Mouse (Mus musculus): ENCODE data around the gene Trpm7.

The Trpm7 gene

DNA sequence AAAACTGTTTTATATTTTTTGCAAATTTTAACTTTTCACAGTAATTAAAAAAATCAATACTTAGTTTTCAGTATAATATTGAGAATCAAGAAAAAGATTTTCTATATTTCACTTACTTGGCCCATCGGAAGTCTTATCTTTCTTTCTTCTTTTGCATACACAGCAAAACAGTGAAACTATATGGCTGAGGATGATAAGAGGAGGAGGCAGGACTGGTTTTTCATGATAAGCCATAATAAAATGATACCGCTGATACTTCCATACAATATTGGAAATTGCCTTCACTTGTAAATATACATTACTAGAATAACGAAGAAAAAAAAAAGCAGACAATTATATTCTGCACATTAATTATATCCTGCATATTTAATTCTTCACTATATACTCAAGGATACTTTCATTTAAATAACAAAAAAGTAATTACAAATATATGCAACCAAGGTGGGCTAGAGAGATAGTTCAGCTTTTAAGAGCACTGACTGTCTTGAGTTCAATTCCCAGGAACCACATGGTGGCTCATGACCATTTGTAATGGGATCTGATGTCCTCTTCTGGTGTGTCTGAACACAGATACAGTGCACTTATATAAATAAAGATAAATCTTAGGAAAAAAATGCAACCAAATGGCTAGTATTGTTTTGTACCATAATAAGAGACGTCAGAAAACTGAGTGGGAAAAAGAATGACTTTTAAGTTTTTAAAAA, 59.2 kb downstream of the Trpm7 start:
- DNase-seq = no peak

DNA sequence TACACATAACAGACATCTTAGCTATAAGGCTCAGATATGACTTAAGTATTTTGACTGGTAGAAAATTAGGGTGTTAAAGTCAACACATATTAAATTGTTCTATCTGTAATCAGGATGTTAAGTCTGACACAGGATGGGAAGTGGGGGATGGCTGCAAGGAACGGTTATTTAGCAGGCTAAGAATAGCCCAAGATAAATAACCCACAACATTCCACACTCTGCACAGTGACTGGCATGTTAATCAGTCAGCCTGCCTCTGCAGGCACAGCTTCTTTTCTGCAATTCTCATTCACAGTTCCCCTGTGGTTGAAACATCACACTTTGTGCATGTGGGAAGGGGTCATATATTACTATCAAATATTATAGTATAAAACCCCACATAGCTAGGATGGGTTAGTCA, 60.2 kb downstream of the Trpm7 start:
- no peak for DNase-seq

DNA sequence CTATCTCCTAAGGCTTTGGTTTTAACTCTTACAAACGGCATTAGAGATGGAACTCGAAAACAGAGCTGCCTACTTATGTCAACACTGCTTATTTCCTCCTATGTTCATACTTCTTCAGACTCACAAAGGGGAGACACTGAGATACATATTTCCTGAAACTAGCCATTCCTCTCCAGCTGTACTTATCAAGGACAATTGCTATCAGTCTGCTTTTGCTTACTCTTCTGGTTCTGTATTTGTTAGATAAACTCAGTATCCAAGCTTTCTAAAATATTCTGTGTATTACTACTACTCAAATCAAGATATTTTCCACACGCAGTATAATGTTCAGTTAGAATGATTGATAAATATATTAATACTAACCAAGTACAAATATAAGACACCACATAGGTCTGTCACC, 74.0 kb downstream of the Trpm7 start:
- DNase-seq = no peak

- no peak for DNase-seq
These were observed 77.6 kb downstream of the Trpm7 start for GRCm38 (mm10) chr2:126798455-126798854.

GRCm38 (mm10) chr2:126795708-126796107, 80.3 kb downstream of the Trpm7 start:
- no peak for DNase-seq

DNA sequence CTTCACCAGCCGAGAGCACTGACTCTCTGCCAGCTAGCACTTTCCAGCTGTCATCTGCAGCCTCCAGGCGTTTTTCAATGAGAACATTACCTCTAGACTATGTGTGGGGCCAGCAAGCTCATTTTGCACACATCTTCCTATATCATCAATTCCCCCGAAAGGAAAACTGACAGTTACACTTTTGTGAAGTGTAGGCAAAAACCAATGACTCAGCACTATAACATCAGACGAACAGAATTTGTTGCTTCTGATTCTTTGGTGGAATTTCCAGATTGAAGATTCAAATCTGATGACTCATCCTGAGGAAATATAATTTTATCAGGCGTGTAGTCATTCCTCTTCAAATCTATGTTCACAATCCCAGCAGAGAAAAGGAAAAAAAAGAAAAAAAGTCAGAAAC, 83.4 kb downstream of the Trpm7 start:
- DNase-seq = no peak

- DNase-seq = no peak
These were observed 88.2 kb downstream of the Trpm7 start for GRCm38 (mm10) chr2:126787721-126788342.

GRCm38 (mm10) chr2:126783370-126783769, 92.7 kb downstream of the Trpm7 start, which contains the start of gene Usp50:
Gene Usp50, minus strand, starts transcription at chr2:126783470.
- DNase-seq = no peak

DNA sequence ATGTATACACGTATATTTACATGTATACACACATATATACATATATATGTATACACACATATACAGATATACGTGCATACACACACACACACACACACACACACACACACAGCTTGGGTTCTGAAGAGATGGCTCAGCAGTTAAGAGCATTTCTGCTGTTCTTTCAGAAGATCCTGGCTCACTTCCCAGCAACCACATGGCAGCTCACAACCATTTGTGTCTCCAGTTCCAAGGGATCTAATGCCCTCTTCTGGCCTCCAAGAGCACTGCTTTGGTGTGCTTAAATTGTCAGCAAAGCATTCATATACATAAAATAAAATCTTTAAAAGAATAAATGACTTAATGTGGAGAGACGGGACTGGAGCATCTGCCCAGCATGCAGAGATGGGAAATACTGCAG, 93.6 kb downstream of the Trpm7 start:
- DNase-seq = peak; percentile 71

DNA sequence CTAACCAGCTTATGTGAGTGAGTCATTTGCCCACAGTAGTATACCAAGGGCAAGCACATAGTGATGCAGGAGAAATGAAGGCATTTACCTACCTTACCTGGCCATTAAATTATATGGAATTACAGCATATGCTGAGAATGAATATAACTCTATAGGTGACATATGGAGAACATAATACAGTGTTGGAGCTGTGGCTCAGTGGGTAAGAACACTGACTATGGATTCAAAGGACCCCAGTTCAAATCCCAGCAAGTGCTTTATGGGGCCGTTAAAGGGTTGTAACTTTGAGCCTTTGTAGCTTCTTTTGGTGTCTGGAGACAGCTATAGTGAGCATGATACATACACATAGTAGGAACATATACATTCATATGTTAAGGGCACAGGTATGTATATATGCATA, 94.6 kb downstream of the Trpm7 start:
- DNase-seq = no peak

DNA sequence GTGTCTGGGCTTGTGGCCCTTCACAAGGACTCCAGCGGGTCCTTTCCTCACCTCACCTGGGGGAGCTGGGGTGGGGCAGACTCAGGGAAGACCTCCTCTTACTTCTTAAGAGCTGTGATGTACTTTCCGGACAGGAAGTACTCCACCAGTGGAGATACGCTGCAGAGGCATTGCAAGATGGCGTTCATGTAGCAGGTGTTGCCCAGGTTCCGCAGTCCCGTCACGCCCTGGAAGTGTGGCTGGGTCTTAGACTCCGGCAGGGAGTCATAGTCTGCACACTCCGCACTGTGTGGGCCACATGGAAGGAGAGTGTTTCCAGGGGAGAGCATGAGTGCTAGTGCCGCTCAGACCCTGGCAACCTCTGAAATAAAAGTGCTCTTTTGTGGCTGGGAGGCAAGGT, 95.7 kb downstream of the Trpm7 start:
- DNase-seq = no peak

- no peak for DNase-seq
These were observed 97.2 kb downstream of the Trpm7 start for GRCm38 (mm10) chr2:126778806-126779205.

GRCm38 (mm10) chr2:126776416-126776815, 99.6 kb downstream of the Trpm7 start:
- no peak for DNase-seq

DNA sequence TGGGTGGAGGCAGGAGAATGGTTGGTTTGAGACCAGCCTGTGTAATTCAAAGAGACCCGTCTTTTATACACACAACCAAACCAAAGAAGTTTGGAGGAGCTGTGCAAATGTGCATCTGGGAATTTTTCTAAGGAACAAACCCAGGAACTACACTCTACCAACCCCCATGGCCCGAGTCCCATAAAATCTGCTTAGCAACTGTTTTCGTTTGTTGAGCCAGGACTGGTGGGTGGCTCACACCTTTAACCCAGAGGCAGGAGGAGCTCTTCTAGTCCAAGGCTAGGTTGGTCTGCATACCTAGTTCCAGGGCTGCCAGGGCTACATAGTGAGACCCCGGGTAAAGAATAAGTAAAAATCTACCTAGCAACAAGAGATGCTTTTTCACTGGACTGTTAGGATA, 100.1 kb downstream of the Trpm7 start:
- DNase-seq = no peak

DNA sequence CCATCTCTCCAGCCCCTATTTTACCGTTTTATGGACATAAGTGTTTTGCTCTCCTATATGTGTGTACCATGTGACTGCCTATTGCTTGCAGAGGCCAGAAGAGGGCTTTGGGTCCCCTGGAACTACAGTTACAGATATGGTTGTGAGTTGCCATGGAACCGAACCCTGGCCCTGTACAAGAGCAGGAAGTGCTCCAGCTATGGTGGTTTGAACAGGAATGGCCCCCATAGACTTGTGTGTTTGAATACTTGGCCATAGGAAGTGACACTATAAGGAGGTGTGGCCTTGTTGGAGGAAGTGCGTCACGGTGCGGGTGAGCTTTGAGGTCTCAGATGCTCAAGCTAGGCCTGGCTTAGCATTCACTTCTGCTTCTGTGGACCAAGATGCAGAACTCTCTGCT, 103.8 kb downstream of the Trpm7 start:
- no peak for DNase-seq

- DNase-seq = no peak
These were observed 106.4 kb downstream of the Trpm7 start for GRCm38 (mm10) chr2:126769431-126770181.

DNA sequence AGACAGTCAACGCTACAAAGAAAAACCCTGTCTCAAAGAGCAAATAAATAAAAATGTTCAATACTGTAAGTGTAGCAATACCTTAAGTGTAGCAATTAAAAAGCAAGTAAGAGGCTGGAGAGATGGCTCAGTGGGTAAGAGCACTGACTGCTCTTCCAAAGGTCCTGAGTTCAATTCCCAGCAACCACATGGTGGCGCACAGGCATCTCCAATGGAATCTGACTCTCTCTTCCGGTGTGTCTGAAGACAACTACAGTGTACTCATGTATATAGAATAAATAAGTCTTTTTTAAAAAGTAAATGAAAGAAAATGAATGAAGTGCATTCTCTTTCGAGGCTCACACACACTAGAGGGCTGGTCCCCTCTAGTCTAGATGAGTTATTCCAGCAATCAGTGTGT, 107.8 kb downstream of the Trpm7 start:
- DNase-seq = no peak

DNA sequence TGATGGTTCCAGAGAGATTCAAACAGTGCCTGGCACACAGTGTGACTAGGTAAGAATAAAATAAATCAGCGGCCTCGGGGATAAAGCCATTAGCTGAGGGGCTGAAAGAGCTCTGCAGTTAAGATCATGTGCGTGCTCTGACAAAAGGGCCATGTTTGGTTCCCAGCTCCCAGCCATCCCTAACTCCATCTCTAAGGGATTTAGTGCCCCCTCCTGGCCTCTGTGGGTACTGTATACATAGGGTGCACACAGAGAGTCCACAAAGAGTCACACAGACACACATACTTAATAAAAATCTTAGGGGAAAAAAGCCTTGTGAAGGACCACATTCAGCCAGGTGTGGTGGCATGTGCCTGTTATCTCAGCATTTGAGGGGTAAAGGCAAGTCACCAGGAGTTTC, 108.4 kb downstream of the Trpm7 start:
- DNase-seq = no peak

- no peak for DNase-seq
These were observed 110.0 kb downstream of the Trpm7 start for GRCm38 (mm10) chr2:126765867-126766582.

DNA sequence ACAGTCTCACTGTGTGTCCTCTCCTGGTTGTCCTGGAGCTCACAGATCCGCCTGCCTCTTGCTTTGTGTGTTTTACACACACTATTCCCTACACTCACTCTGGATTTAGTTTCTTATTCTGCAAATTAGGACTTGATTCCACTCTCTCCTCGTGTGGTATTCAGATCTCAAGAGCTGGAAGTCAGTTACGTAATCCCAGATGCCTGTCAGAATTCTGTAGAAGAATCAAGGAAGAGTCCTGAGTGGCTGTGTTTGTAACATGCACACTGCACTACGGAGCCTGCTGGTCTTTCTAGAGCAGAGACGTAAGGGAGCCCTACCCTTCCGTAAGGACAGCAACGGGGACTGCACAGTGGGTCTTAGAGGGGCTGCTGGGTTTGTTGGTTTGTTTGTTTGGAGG, 116.7 kb downstream of the Trpm7 start:
- no peak for DNase-seq

GRCm38 (mm10) chr2:126755664-126756063, 120.4 kb downstream of the Trpm7 start:
- DNase-seq = no peak

- DNase-seq = no peak
These were observed 132.6 kb downstream of the Trpm7 start for GRCm38 (mm10) chr2:126743389-126743788.

All from cerebellum, adult 9-10 months (tissue).